ENCODE assay signal across 12 mouse cellular contexts in genomic region chr12:104858732-104859131, GRCm38 (mm10). TPM values are rescaled to one million over a fixed set of nuclear protein-coding genes. Genes with fewer than 3 reads are reported as not detected.
DNase-seq lines count a peak whose midpoint lies in the region; ATAC-seq and TF ChIP-seq lines count a peak whose summit lies in the region.
"Had no signal": no experiment of that assay in that cellular context is flagged by ENCODE, and none has a peak within 500 bp of the region (broad histone marks: within the 10 kb centered on the region; RNA-seq: fewer than 3 reads in every experiment).

No protein-coding gene starts in this region.

- no peaks in the 10 kb centered on the region for H3K9me3 ChIP-seq in kidney, embryonic 15.5 days (replicated peaks)
- no peaks in the 10 kb centered on the region for H3K9me3 ChIP-seq in neural tube, embryonic 13.5 days
- H3K9me3 ChIP-seq in stomach, postnatal 0 days (ENCODE audit: control insufficient read depth, low read length): no peaks in the 10 kb centered on the region

- no peaks in the 10 kb centered on the region for H3K27me3 ChIP-seq in kidney, embryonic 15.5 days
- H3K27me3 ChIP-seq in neural tube, embryonic 13.5 days: no peaks in the 10 kb centered on the region
- H3K27me3 ChIP-seq in stomach, postnatal 0 days (ENCODE audit: control insufficient read depth, insufficient read depth, low read length): no peaks in the 10 kb centered on the region

- TF ChIP-seq EP300 in stomach, postnatal 0 days (optimal IDR thresholded peaks at IDR 0.05): no peak

- no peak overlapping the region for H3K9ac ChIP-seq in kidney, embryonic 15.5 days
- H3K9ac ChIP-seq in neural tube, embryonic 13.5 days: no peak overlapping the region
- H3K9ac ChIP-seq in stomach, postnatal 0 days (ENCODE audit: low read length): no peak overlapping the region
- H3K9ac ChIP-seq: liver, postnatal 0 days had no signal

- H3K36me3 ChIP-seq in kidney, embryonic 15.5 days: no peaks in the 10 kb centered on the region
- H3K36me3 ChIP-seq in neural tube, embryonic 13.5 days: no peaks in the 10 kb centered on the region
- no peaks in the 10 kb centered on the region; the same call in 1 of the 2 replicates for H3K36me3 ChIP-seq in stomach, postnatal 0 days (ENCODE audit: control insufficient read depth, insufficient read depth, low read length)
- H3K36me3 ChIP-seq: G1E had no signal

- TF ChIP-seq CTCF in stomach, postnatal 0 days (IDR thresholded peaks at IDR 0.05; ENCODE audit: low read depth): no peak

- H3K4me1 ChIP-seq in kidney, embryonic 15.5 days: peaks cover 27% of the 10 kb centered on the region
- peaks cover 19% of the 10 kb centered on the region for H3K4me1 ChIP-seq in neural tube, embryonic 13.5 days (replicated peaks)
- no peaks in the 10 kb centered on the region for H3K4me1 ChIP-seq in stomach, postnatal 0 days (replicated peaks; ENCODE audit: control insufficient read depth, insufficient read depth)

- ATAC-seq in kidney, embryonic 15.5 days (replicated peaks; ENCODE audit: low FRiP score): no peak
- ATAC-seq in neural tube, embryonic 13.5 days (ENCODE audit: low read depth): no peak
- ATAC-seq in stomach, postnatal 0 days (ENCODE audit: low FRiP score, low TSS enrichment): no peak
- ATAC-seq: liver, postnatal 0 days had no signal

- DNase-seq in adrenal gland, adult 2 months: peak; percentile 51
- no peak for DNase-seq in adrenal gland, adult 18-20 months (ENCODE audit: low spot score in 2 of 2)
- peak; percentile 41 for DNase-seq in kidney, adult 11 months
- no peak for DNase-seq in neural tube, embryonic 10.5 days (ENCODE audit: extremely low spot score, low spot score)
- DNase-seq in stomach, postnatal 0 days (ENCODE audit: low spot score): no peak
- no peak for DNase-seq in heart, postnatal 14 days
- DNase-seq: liver, postnatal 0 days; thymus, postnatal 36 days had no signal

- no peak overlapping the region for H3K4me2 ChIP-seq in kidney, embryonic 15.5 days
- no peak overlapping the region for H3K4me2 ChIP-seq in neural tube, embryonic 13.5 days
- H3K4me2 ChIP-seq in stomach, postnatal 0 days (replicated peaks; ENCODE audit: low read depth): no peak overlapping the region

- 69% methylated on average over 5 of the region's 5 CpGs for WGBS in kidney, embryonic 15.5 days
- WGBS in neural tube, embryonic 13.5 days: 49% methylated on average over 5 of the region's 5 CpGs
- WGBS in stomach, postnatal 0 days: 78% methylated on average over 5 of the region's 5 CpGs

- no peak overlapping the region for H3K4me3 ChIP-seq in kidney, embryonic 15.5 days (replicated peaks)
- H3K4me3 ChIP-seq in neural tube, embryonic 13.5 days: no peak overlapping the region
- no peak overlapping the region for H3K4me3 ChIP-seq in stomach, postnatal 0 days (ENCODE audit: low read depth, low read length)

- no peak overlapping the region for H3K27ac ChIP-seq in kidney, embryonic 15.5 days
- peak overlapping the region; percentile 14; the same call in 1 of the 2 replicates for H3K27ac ChIP-seq in neural tube, embryonic 13.5 days (replicated peaks)
- H3K27ac ChIP-seq in stomach, postnatal 0 days (replicated peaks): peak overlapping the region; percentile 49; the same call in 1 of the 2 replicates

- intact Hi-C loops in heart, postnatal 14 days (cut with DNase I): no loop called here

RNA-seq across cellular contexts. Expression of gene Clmn, which starts 6.1 kb away (rescaled TPM):
- total RNA-seq in adrenal gland, adult 2 months (2021): 10 to 100 TPM in 1 of 2 experiments, 1 to 10 TPM in 1; 9.3 to 13.1 TPM
- polyA plus RNA-seq in adrenal gland, adult 2 months (2012; rRNA removed): 1.4 and 1.5 TPM in 2 replicates
- 10 to 100 TPM; 12.8 to 15.9 TPM for total RNA-seq in adrenal gland, adult 18-20 months (2021)
- polyA plus RNA-seq in kidney, embryonic 15.5 days (2015; fragmentation: Nextera tagmentation; extraction: Ambion mirVana): 4.9 and 5.5 TPM in 2 replicates
- polyA plus RNA-seq in neural tube, embryonic 13.5 days (2015; fragmentation: Nextera tagmentation; extraction: Ambion mirVana): 1.1 and 1.2 TPM in 2 replicates
- 5.5 and 8.0 TPM in 2 replicates for polyA plus RNA-seq in stomach, postnatal 0 days (2015; fragmentation: Nextera tagmentation; extraction: Ambion mirVana)
- total RNA-seq in heart, postnatal 14 days (2021): 1 to 10 TPM; 2.7 to 3.5 TPM
- total RNA-seq: megakaryocyte-erythroid progenitor cell, adult 5-6 weeks had no signal
- polyA plus RNA-seq: G1E had no signal

Comparison
In these comparisons a context has a peak if more than half of its experiments do, and no peak if none do; other contexts are left out.
1. DNase-seq: peak in adrenal gland, adult 2 months (single experiment) and kidney, adult 11 months (single experiment); none in adrenal gland, adult 18-20 months (0 of 2), neural tube, embryonic 10.5 days (single experiment), stomach, postnatal 0 days (single experiment) and heart, postnatal 14 days (0 of 2).